8 mouse cellular contexts compared by ENCODE assay signal in genomic region chrX:74085601-74086038, GRCm38 (mm10). TPM values are rescaled to one million over a fixed set of nuclear protein-coding genes. Genes with fewer than 3 reads are reported as not detected.
A peak's percentile ranks its signal among the peaks of the same experiment; 100 is the strongest.
DNase-seq lines count a peak whose midpoint lies in the region; ATAC-seq and TF ChIP-seq lines count a peak whose summit lies in the region.

No protein-coding gene starts in this region.

- DNase-seq in MEL (ENCODE audit: low read depth, low spot score) = peak; percentile 98
- peak; percentile 97 to 99 for DNase-seq in cerebellum, adult 2 months
- peak; percentile 97 for DNase-seq in forebrain, postnatal 0 days
- DNase-seq in heart, postnatal 4 days = peak; percentile 97
- DNase-seq in layer of hippocampus, adult 8-10 months (ENCODE audit: low spot score in 2 of 2) = peak; percentile 98
- peak; percentile 98 for DNase-seq in ovary, adult 18-20 months (ENCODE audit: low spot score)
- DNase-seq in thymus, postnatal 0 days (ENCODE audit: low spot score) = peak; percentile 95

- no peaks in the 10 kb centered on the region for H3K9me3 ChIP-seq in MEL (replicated peaks; ENCODE audit: insufficient read depth, low read length)
- no peaks in the 10 kb centered on the region for H3K9me3 ChIP-seq in forebrain, postnatal 0 days (ENCODE audit: low read length)
- no peaks in the 10 kb centered on the region for H3K9me3 ChIP-seq in lung, embryonic 15.5 days

- WGBS in cerebellum, adult 2 months = 4% methylated on average over 14 of the region's 27 CpGs
- WGBS in forebrain, postnatal 0 days = 26% methylated on average over 25 of the region's 27 CpGs
- 2% methylated on average over 24 of the region's 27 CpGs for WGBS in lung, embryonic 15.5 days

- no peak for TF ChIP-seq RAD21 in MEL (IDR thresholded peaks at IDR 0.05; ENCODE audit: low read depth, low read length)

- no peak for TF ChIP-seq EP300 in MEL (IDR thresholded peaks at IDR 0.05; ENCODE audit: low read depth in 1 of 2, low read length in 2 of 2)

- peak overlapping the region; percentile 66 to 80; a peak in 3 of 4 replicates for H3K4me3 ChIP-seq in MEL (ENCODE audit: control insufficient read depth in 1 of 2, insufficient read depth in 1 of 2, low read depth in 2 of 2, low read length in 2 of 2)
- H3K4me3 ChIP-seq in cerebellum, adult 2 months (replicated peaks; ENCODE audit: insufficient read depth, low read depth, low read length) = peak overlapping the region; percentile 58
- peak overlapping the region; percentile 55 for H3K4me3 ChIP-seq in forebrain, postnatal 0 days (ENCODE audit: low read depth, low read length)
- H3K4me3 ChIP-seq in lung, embryonic 15.5 days = peak overlapping the region; percentile 65

- H3K79me2 ChIP-seq in MEL (ENCODE audit: control insufficient read depth, insufficient read depth, low read length, poor library complexity) = peaks cover 30% of the 10 kb centered on the region

- no peak for TF ChIP-seq CTCF in MEL (IDR thresholded peaks at IDR 0.05 in 2 of 3, conservative IDR thresholded peaks at IDR 0.05 in 1 of 3; ENCODE audit: control insufficient read depth in 1 of 3, insufficient read depth in 1 of 3, low read depth in 2 of 3, low read length in 3 of 3, poor library complexity in 1 of 3, severe bottlenecking in 1 of 3)
- TF ChIP-seq CTCF in cerebellum, adult 2 months (IDR thresholded peaks at IDR 0.05; ENCODE audit: borderline replicate concordance, insufficient read depth, low read depth, low read length) = no peak
- no peak for TF ChIP-seq CTCF in forebrain, postnatal 0 days (IDR thresholded peaks at IDR 0.05; ENCODE audit: low read depth)

- peaks cover 0 to 19% of the 10 kb centered on the region in 2 experiments; a peak in 2 of 4 replicates for H3K36me3 ChIP-seq in MEL (ENCODE audit: control insufficient read depth in 1 of 2, insufficient read depth in 2 of 2, low read length in 2 of 2)
- H3K36me3 ChIP-seq in forebrain, postnatal 0 days (ENCODE audit: insufficient read depth) = no peaks in the 10 kb centered on the region
- H3K36me3 ChIP-seq in lung, embryonic 15.5 days = no peaks in the 10 kb centered on the region

- peak; percentile 99 for ATAC-seq in forebrain, postnatal 0 days
- ATAC-seq in lung, embryonic 15.5 days (ENCODE audit: borderline replicate concordance, extremely low read depth, low FRiP score, low TSS enrichment) = peak; percentile 99

- H3K4me2 ChIP-seq in forebrain, postnatal 0 days (ENCODE audit: low read depth) = peak overlapping the region; percentile 50
- H3K4me2 ChIP-seq in lung, embryonic 15.5 days = peak overlapping the region; percentile 47

- H3K27me3 ChIP-seq in MEL (ENCODE audit: control insufficient read depth in 1 of 2, insufficient read depth in 2 of 2, low read length in 2 of 2) = no peaks in the 10 kb centered on the region
- no peaks in the 10 kb centered on the region for H3K27me3 ChIP-seq in cerebellum, adult 2 months (ENCODE audit: control insufficient read depth, insufficient read depth, low read length)
- H3K27me3 ChIP-seq in forebrain, postnatal 0 days (ENCODE audit: insufficient read depth, low read length) = no peaks in the 10 kb centered on the region
- no peaks in the 10 kb centered on the region for H3K27me3 ChIP-seq in lung, embryonic 15.5 days

- H3K9ac ChIP-seq in MEL (ENCODE audit: control insufficient read depth, low read depth, low read length, poor library complexity, severe bottlenecking) = peak overlapping the region; percentile 85
- peak overlapping the region; percentile 73 for H3K9ac ChIP-seq in forebrain, postnatal 0 days
- H3K9ac ChIP-seq in lung, embryonic 15.5 days = peak overlapping the region; percentile 66

- H3K4me1 ChIP-seq in MEL (ENCODE audit: control insufficient read depth in 1 of 2, insufficient read depth in 2 of 2, low read length in 2 of 2) = peaks cover 0 to 5% of the 10 kb centered on the region in 2 experiments; a peak in 1 of 4 replicates
- peaks cover 2% of the 10 kb centered on the region; the same call in 1 of the 2 replicates for H3K4me1 ChIP-seq in cerebellum, adult 2 months (ENCODE audit: control insufficient read depth, insufficient read depth, low read length)
- H3K4me1 ChIP-seq in forebrain, postnatal 0 days (ENCODE audit: insufficient read depth) = peaks cover 3% of the 10 kb centered on the region; the same call in 1 of the 2 replicates
- H3K4me1 ChIP-seq in lung, embryonic 15.5 days = 0 out of 2 replicates have a peak, but pooled peaks cover 3% of the 10 kb centered on the region

- TF ChIP-seq POLR2A in MEL (IDR thresholded peaks at IDR 0.05; ENCODE audit: control insufficient read depth in 1 of 2, insufficient read depth in 1 of 2, low read depth in 1 of 2, low read length in 2 of 2, poor library complexity in 1 of 2) = peak; percentile 13 to 45; a peak in 1 of 4 replicates
- TF ChIP-seq POLR2A in cerebellum, adult 2 months (IDR thresholded peaks at IDR 0.05; ENCODE audit: borderline replicate concordance, insufficient read depth, low read length) = no peak

- peak overlapping the region; percentile 88 for H3K27ac ChIP-seq in MEL (ENCODE audit: control insufficient read depth, low read depth, low read length)
- no peak overlapping the region for H3K27ac ChIP-seq in cerebellum, adult 2 months (ENCODE audit: insufficient read depth, low read length)
- H3K27ac ChIP-seq in forebrain, postnatal 0 days (ENCODE audit: low read depth, low read length) = peak overlapping the region; percentile 96
- H3K27ac ChIP-seq in lung, embryonic 15.5 days = peak overlapping the region; percentile 92

TF ChIP-seq in MEL, 35 proteins besides CTCF, POLR2A, EP300 and RAD21:
- TF ChIP-seq MXI1 (IDR thresholded peaks at IDR 0.05; ENCODE audit: low read depth, low read length) = no peak
- peak; percentile 79 for TF ChIP-seq NRF1 (IDR thresholded peaks at IDR 0.05; ENCODE audit: insufficient read depth, low read depth, low read length, poor library complexity, severe bottlenecking)
- peak; percentile 49 for TF ChIP-seq TBP (IDR thresholded peaks at IDR 0.05; ENCODE audit: low read depth, low read length)
- TF ChIP-seq CHD1 (IDR thresholded peaks at IDR 0.05; ENCODE audit: low read depth, low read length) = no peak

RNA-seq across cellular contexts. Expression of gene Opn1mw, which starts 41.6 kb away (rescaled TPM):
- total RNA-seq in MEL (2012; rRNA removed) = not detected in 2 replicates
- polyA plus RNA-seq in MEL (2012; ENCODE audit: insufficient read depth in 1 of 2, insufficient read length in 2 of 2, low read depth in 1 of 2, low replicate concordance in 2 of 2, missing spikeins in 1 of 2) = not detected
- 0.57 TPM in 1 of 2 replicates, not detected in the other for polyA plus RNA-seq in cerebellum, adult 2 months (2012; rRNA removed)
- not detected in 2 replicates for total RNA-seq in forebrain, postnatal 0 days (2014; rRNA removed)
- not detected in 2 replicates for polyA plus RNA-seq in forebrain, postnatal 0 days (2015; fragmentation: Nextera tagmentation; extraction: Ambion mirVana)
- not detected for total RNA-seq in heart, postnatal 4 days (2021)
- total RNA-seq in layer of hippocampus, adult 8-10 months (2022) = under 1 TPM in 2 of 4 experiments, not detected in 2; 0.45 to 0.83 TPM
- polyA plus RNA-seq in lung, embryonic 15.5 days (2015; fragmentation: Nextera tagmentation; extraction: Ambion mirVana) = not detected in 2 replicates
- not detected in 2 replicates for polyA plus RNA-seq in thymus, postnatal 0 days (2015; fragmentation: Nextera tagmentation; extraction: Ambion mirVana)

RNA-seq across cellular contexts. Expression of gene Mecp2, which starts 49.5 kb away (rescaled TPM):
- total RNA-seq in MEL (2012; rRNA removed) = 12.5 and 16.2 TPM in 2 replicates
- polyA plus RNA-seq in MEL (2012; ENCODE audit: insufficient read depth in 1 of 2, insufficient read length in 2 of 2, low read depth in 1 of 2, low replicate concordance in 2 of 2, missing spikeins in 1 of 2) = 10 to 100 TPM in 1 of 2 experiments, not detected in 1; 20.7 TPM
- 30.7 and 34.0 TPM in 2 replicates for polyA plus RNA-seq in cerebellum, adult 2 months (2012; rRNA removed)
- 56.7 and 80.9 TPM in 2 replicates for total RNA-seq in forebrain, postnatal 0 days (2014; rRNA removed)
- 11.4 and 12.4 TPM in 2 replicates for polyA plus RNA-seq in forebrain, postnatal 0 days (2015; fragmentation: Nextera tagmentation; extraction: Ambion mirVana)
- 10 to 100 TPM; 37.6 to 39.6 TPM for total RNA-seq in heart, postnatal 4 days (2021)
- total RNA-seq in layer of hippocampus, adult 8-10 months (2022) = 10 to 100 TPM; 85.8 to 96.1 (median 91.7) TPM
- polyA plus RNA-seq in lung, embryonic 15.5 days (2015; fragmentation: Nextera tagmentation; extraction: Ambion mirVana) = 13.1 and 15.1 TPM in 2 replicates
- polyA plus RNA-seq in thymus, postnatal 0 days (2015; fragmentation: Nextera tagmentation; extraction: Ambion mirVana) = 16.6 and 16.7 TPM in 2 replicates
